Mouse (Mus musculus) spleen, adult 18-20 months (tissue): ENCODE results near the gene Tbc1d16.

Source experiments
- DNase-seq, 2 experiments: peaks; one replicate each; pipeline ENCODE4 v3.0.0; 2022; ENCODE audit warnings: mixed read lengths in 2 of 2

Gene Tbc1d16

GRCm38 (mm10) chr11:119168851-119169250 is 59.4 kb downstream of the Tbc1d16 start:
- no peak for DNase-seq

GRCm38 (mm10) chr11:119165995-119166394 is 62.3 kb downstream of the Tbc1d16 start:
- DNase-seq: peak; percentile 43 to 54

GRCm38 (mm10) chr11:119164375-119164774 is 63.9 kb downstream of the Tbc1d16 start:
- no peak for DNase-seq

- no peak for DNase-seq
Measured at GRCm38 (mm10) chr11:119163734-119163992, 64.6 kb downstream of the Tbc1d16 start.

- DNase-seq: peak in 1 of 2 experiments; percentile 28
Measured at GRCm38 (mm10) chr11:119162959-119163733, 65.2 kb downstream of the Tbc1d16 start.

- DNase-seq: no peak
Measured at GRCm38 (mm10) chr11:119161665-119162064, 66.6 kb downstream of the Tbc1d16 start.

- DNase-seq: no peak
Measured at GRCm38 (mm10) chr11:119160050-119160449, 68.2 kb downstream of the Tbc1d16 start.

GRCm38 (mm10) chr11:119159496-119159895 is 68.8 kb downstream of the Tbc1d16 start:
- DNase-seq: peak in 1 of 2 experiments; percentile 19

GRCm38 (mm10) chr11:119157377-119158189 is 70.7 kb downstream of the Tbc1d16 start:
- no peak for DNase-seq

GRCm38 (mm10) chr11:119156481-119157254 is 71.6 kb downstream of the Tbc1d16 start:
- no peak for DNase-seq

- DNase-seq: no peak
Measured at GRCm38 (mm10) chr11:119155638-119156480, 72.4 kb downstream of the Tbc1d16 start.

- DNase-seq: no peak
Measured at GRCm38 (mm10) chr11:119152321-119152831, 75.9 kb downstream of the Tbc1d16 start.

GRCm38 (mm10) chr11:119151073-119151607 is 77.2 kb downstream of the Tbc1d16 start:
- DNase-seq: no peak

- no peak for DNase-seq
Measured at GRCm38 (mm10) chr11:119150442-119150841, 77.9 kb downstream of the Tbc1d16 start.

GRCm38 (mm10) chr11:119148829-119149228 is 79.5 kb downstream of the Tbc1d16 start:
- DNase-seq: no peak

- no peak for DNase-seq
Measured at GRCm38 (mm10) chr11:119147153-119147552, 81.1 kb downstream of the Tbc1d16 start.

- DNase-seq: no peak
Measured at GRCm38 (mm10) chr11:119146140-119146539, 82.2 kb downstream of the Tbc1d16 start.

- DNase-seq: no peak
Measured at GRCm38 (mm10) chr11:119144801-119145475, 83.4 kb downstream of the Tbc1d16 start.

- DNase-seq: no peak
Measured at GRCm38 (mm10) chr11:119143376-119144002, 84.8 kb downstream of the Tbc1d16 start.

GRCm38 (mm10) chr11:119142615-119143014 is 85.7 kb downstream of the Tbc1d16 start:
- no peak for DNase-seq

- DNase-seq: no peak
Measured at GRCm38 (mm10) chr11:119139026-119139425, 89.3 kb downstream of the Tbc1d16 start.
